Mouse (Mus musculus) induced T-regulatory cell, adult 2 months (primary cell): ENCODE results near the gene Rad51ap1.
A peak's percentile ranks its signal among the peaks of the same experiment; 100 is the strongest.

Experiments used
- DNase-seq: peaks from one replicate; pipeline ENCODE4 v3.0.0-alpha.2; 2012; ENCODE audit warnings: low read depth

Rad51ap1 gene

DNA sequence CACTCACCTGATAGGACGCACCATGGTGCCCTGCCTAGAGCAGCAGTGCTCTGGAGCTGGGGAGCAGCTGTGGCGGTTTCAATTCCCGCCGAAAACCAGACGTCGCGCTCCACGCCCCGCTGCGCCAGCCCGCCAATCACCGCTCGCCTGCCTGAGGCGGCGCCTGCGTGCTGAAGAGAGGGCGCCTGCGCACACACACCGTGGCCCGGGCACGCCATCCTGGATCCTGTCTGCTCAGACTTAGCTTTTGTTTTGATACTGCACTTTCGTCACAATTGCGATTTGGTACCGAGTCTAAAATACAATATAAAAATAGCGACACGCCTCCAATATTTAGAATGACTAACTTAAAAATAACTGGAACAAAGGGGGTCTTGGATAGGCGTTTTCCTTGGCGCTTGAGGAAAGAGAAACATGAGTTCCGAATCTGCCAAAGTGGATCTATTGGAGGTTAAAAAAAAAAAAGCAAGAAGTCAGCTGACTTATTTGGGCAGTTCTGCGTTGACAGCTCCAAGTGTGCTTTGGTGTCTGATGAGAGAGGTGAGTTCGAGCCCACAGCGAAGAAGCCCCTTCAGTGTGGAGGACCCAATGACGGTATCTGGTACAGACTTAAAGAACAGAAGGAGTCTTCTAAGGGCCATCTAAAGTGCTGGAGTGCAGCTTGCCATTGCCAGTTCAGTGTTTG lies at the start of gene Rad51ap1, which contains the start of gene D6Wsu163e:
Gene Rad51ap1 (minus strand): TSS at position 101 of the 685 bp plus-strand sequence.
Gene D6Wsu163e (plus strand): TSS at position 476 of the 685 bp plus-strand sequence.
- peak; percentile 98 for DNase-seq

DNA sequence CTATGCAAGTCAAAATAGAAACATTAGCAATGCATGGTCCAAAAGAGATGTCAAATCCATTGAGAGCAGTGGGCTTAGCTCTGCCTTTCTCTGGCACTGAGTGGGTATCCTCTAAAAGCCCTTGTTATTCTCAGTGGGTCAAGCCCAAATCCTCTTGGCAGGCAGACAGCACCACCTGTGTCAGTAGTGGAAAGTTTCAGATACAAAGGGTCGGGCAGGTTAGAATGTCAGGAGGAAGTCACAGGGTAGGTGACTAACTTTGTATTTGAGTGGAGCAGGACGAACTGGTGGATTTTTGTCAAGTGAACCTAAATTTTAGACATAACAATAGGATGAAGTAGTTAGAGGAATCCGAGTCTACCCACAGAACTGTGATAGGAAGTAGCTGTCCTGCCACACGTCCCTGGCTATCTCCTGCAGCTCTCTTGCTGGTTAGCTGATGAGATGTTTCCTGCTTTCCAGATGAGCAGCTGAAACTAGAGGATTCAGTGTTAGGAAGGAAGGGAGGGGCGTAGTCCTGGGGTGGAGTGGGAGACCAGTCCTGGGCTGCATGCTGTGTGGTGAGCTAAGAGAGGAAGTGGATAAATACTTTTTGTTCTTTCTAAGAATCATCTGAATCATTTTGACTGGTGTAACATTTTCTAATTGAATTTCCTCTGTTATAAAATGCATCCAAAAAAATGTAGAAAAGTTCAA lies 42.3 kb upstream of the Rad51ap1 start:
- no peak for DNase-seq

GRCm38 (mm10) chr6:126966241-126967026 lies 27.0 kb upstream of the Rad51ap1 start:
- DNase-seq: no peak

DNA sequence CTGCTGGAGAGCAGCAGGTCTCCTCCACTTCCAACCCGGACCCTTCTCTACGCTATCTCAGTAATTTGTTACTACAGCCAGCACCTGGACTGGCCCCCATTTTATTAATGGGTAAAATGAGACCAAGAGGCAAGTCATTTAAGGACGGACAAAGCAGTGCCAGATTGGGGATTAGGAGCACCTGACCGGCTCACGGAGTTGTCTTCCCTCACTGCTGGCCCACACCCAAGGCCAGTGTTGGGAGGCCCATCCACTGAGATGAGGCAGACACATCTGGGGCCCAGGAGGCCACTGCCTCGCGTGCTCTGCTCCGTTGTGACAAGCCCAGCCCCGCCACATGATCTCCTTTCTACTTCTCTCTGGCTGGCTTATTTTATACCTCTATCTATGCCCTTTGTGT lies 24.0 kb upstream of the Rad51ap1 start:
- no peak for DNase-seq

- no peak for DNase-seq
These were observed 23.3 kb upstream of the Rad51ap1 start for GRCm38 (mm10) chr6:126962709-126963108.

DNA sequence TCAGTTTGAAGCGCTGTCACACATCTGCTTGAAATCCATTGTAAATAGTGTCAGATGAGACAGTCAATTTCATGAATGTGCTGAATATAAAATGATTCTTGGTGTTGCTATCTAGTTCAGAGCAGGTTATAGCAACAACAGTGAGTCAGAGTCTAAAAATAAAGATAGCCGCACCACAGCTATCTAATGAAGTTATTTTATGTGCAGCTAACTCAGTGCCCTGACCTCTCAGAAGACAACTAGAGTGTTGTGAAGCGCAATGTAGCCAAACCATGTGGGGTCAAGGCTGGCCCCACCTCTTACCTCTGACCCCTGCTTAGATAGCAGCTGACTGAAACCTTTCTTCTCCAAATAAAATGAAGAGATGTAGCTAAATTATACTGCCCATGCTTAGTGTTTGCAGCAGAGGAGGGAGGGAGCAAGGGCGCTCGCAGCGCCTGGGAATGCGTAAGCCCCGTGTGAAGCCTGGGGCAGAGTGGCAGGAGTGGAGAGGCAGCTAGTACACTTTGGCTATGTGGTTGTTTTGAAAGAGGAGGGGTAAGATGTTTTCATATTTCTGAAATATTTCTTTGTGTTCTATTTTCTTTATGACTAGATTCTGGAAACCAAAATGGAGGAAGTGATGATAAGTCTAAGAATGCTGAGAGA lies 22.1 kb upstream of the Rad51ap1 start:
- no peak for DNase-seq

- DNase-seq: peak; percentile 85
These were observed 16.3 kb upstream of the Rad51ap1 start for GRCm38 (mm10) chr6:126955734-126956133.

GRCm38 (mm10) chr6:126948336-126948735 lies 8.9 kb upstream of the Rad51ap1 start:
- DNase-seq: peak; percentile 42

DNA sequence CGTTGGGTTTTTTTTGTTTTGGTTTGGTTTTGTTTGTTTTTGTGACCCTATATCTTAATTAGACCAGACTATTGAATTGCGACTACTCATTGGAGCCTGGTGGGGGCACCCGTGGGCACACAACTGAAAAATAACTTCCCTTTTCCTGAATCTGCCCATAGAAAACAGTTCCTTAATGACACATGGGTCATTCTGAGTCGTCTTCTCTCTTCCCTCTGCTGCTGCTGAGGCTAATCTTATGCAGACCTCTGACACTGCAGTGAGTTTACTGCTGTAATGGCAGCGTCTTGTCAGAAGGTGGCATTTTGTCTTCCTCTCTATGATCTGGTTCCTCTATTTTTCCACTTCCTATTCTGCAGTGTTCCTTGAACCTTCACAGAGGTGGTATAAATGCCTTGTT lies 1.1 kb upstream of the Rad51ap1 start:
- peak; percentile 64 for DNase-seq

- DNase-seq: no peak
These were observed 417 bp downstream of the Rad51ap1 start for GRCm38 (mm10) chr6:126938853-126939486.

- DNase-seq: peak; percentile 55
These were observed 1.3 kb downstream of the Rad51ap1 start for GRCm38 (mm10) chr6:126938047-126938446.

- DNase-seq: no peak
These were observed 6.5 kb downstream of the Rad51ap1 start for GRCm38 (mm10) chr6:126932896-126933295.

- DNase-seq: no peak
These were observed 18.1 kb downstream of the Rad51ap1 start, which contains the start of gene Dyrk4 for GRCm38 (mm10) chr6:126921111-126921881. Gene Dyrk4 (minus strand): TSS chr6:126921839.

- no peak for DNase-seq
These were observed 24.5 kb downstream of the Rad51ap1 start for GRCm38 (mm10) chr6:126914928-126915327.

GRCm38 (mm10) chr6:126910727-126911126 lies 28.7 kb downstream of the Rad51ap1 start:
- DNase-seq: peak; percentile 19

DNA sequence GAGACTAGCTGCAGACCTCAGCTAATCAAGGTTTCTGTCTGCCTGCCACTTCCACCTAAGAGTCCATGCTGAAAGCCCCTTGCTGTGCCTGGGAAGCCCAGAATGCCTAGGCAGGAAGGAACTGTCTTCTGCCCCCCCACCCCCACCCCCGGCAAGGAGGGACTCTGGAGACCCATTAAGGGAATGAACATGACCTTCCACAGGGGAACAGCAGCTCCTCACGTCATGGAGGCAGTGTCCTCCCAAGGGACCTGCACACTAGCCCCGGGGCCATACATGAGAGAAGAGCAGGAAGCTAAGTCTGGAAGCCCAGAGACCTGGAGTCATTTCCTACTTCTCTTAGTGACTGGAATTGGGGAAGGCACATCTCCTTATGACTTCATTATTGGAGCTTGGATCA lies 31.5 kb downstream of the Rad51ap1 start:
- no peak for DNase-seq

DNA sequence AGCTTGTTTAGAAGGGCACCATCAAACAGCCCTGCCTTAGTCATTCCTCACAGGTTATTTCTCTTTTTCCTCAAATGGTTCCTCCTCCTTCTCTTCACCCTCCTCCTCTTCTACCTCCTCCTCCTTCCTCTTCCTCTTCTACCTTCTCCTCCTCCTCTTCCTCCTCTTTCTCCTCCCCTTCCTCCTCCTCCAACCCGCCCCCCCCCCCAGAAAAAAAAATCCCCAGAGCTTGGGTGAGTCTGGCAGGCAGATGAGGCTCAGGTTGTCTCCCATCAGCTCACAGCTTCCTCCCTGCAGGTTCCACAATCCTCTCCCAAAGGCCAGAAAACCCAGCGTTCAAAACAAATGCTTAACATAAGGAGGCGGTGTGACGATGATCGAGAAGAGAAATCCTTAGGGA lies 32.0 kb downstream of the Rad51ap1 start:
- no peak for DNase-seq

- DNase-seq: no peak
These were observed 62.3 kb downstream of the Rad51ap1 start for GRCm38 (mm10) chr6:126877118-126877517.
